ENCODE assay signal across 24 mouse cellular contexts in genomic region chr19:9998736-9999486, GRCm38 (mm10). TPM values are rescaled to one million over a fixed set of nuclear protein-coding genes. Genes with fewer than 3 reads are reported as not detected.
DNase-seq lines count a peak whose midpoint lies in the region; ATAC-seq and TF ChIP-seq lines count a peak whose summit lies in the region.
"Had no signal": no experiment of that assay in that cellular context is flagged by ENCODE, and none has a peak within 500 bp of the region (broad histone marks: within the 10 kb centered on the region; RNA-seq: fewer than 3 reads in every experiment).

No protein-coding gene starts in this region.

- 54% methylated on average over 13 of the region's 13 CpGs for WGBS in forebrain, postnatal 0 days
- whole genome bisulfite sequencing in forebrain, embryonic 16.5 days = 57% methylated on average over 13 of the region's 13 CpGs
- WGBS in heart, embryonic 14.5 days = 54% methylated on average over 13 of the region's 13 CpGs
- WGBS in heart, adult 2 months = 55% methylated on average over 13 of the region's 13 CpGs

- TF ChIP-seq EP300 in heart, adult 2 months (IDR thresholded peaks at IDR 0.05; ENCODE audit: insufficient read depth, low read depth, low read length) = no peak

- no peak for TF ChIP-seq POLR2A in heart, adult 2 months (IDR thresholded peaks at IDR 0.05; ENCODE audit: insufficient read depth, low read depth, low read length)

- no peaks in the 10 kb centered on the region for H3K9me3 ChIP-seq in forebrain, postnatal 0 days (ENCODE audit: low read length)
- H3K9me3 ChIP-seq in forebrain, embryonic 16.5 days (ENCODE audit: control insufficient read depth, low read length) = 0 out of 2 replicates have a peak, but pooled peaks cover 2% of the 10 kb centered on the region
- H3K9me3 ChIP-seq in heart, embryonic 14.5 days (ENCODE audit: control insufficient read depth, low read length) = no peaks in the 10 kb centered on the region
- H3K9me3 ChIP-seq: embryonic facial prominence, embryonic 12.5 days; embryonic facial prominence, embryonic 15.5 days had no signal

- H3K27me3 ChIP-seq in forebrain, postnatal 0 days (ENCODE audit: insufficient read depth, low read length) = no peaks in the 10 kb centered on the region
- no peaks in the 10 kb centered on the region for H3K27me3 ChIP-seq in forebrain, embryonic 16.5 days (replicated peaks; ENCODE audit: control insufficient read depth, insufficient read depth, low read length)
- no peaks in the 10 kb centered on the region for H3K27me3 ChIP-seq in heart, embryonic 14.5 days (ENCODE audit: control insufficient read depth, insufficient read depth, low read length)
- H3K27me3 ChIP-seq in heart, adult 2 months (ENCODE audit: control insufficient read depth, insufficient read depth, low read length) = no peaks in the 10 kb centered on the region
- H3K27me3 ChIP-seq: embryonic facial prominence, embryonic 12.5 days; embryonic facial prominence, embryonic 15.5 days had no signal

- H3K27ac ChIP-seq in forebrain, postnatal 0 days (ENCODE audit: low read depth, low read length) = no peak overlapping the region
- H3K27ac ChIP-seq in forebrain, embryonic 16.5 days (ENCODE audit: low read length) = no peak overlapping the region
- H3K27ac ChIP-seq in heart, embryonic 14.5 days (replicated peaks in 1 of 2; ENCODE audit: control insufficient read depth in 1 of 2, insufficient read depth in 1 of 2, low read depth in 2 of 2, low read length in 2 of 2) = no peak overlapping the region
- H3K27ac ChIP-seq in heart, adult 2 months = no peak overlapping the region
- H3K27ac ChIP-seq: embryonic facial prominence, embryonic 12.5 days; embryonic facial prominence, embryonic 15.5 days; hindbrain, embryonic 14.5 days; hindbrain, postnatal 0 days had no signal

- H3K4me3 ChIP-seq in forebrain, postnatal 0 days (ENCODE audit: low read depth, low read length) = no peak overlapping the region
- H3K4me3 ChIP-seq in forebrain, embryonic 16.5 days (replicated peaks; ENCODE audit: low read length) = no peak overlapping the region
- H3K4me3 ChIP-seq in heart, embryonic 14.5 days (ENCODE audit: control insufficient read depth in 1 of 2, insufficient read depth in 1 of 2, low read depth in 1 of 2, low read length in 2 of 2) = no peak overlapping the region
- H3K4me3 ChIP-seq in heart, adult 2 months = no peak overlapping the region
- H3K4me3 ChIP-seq: embryonic facial prominence, embryonic 12.5 days; embryonic facial prominence, embryonic 15.5 days had no signal

- TF ChIP-seq CTCF in forebrain, postnatal 0 days (IDR thresholded peaks at IDR 0.05; ENCODE audit: low read depth) = no peak
- TF ChIP-seq CTCF in heart, adult 2 months (IDR thresholded peaks at IDR 0.05) = no peak

- intact Hi-C loops in heart, adult 2 months (cut with DNase I) = no loop called here

- 0 out of 2 replicates have a peak, but pooled peaks have one; percentile 25 for ATAC-seq in forebrain, postnatal 0 days
- no peak for ATAC-seq in forebrain, embryonic 16.5 days
- ATAC-seq in heart, embryonic 14.5 days (ENCODE audit: insufficient number of reproducible peaks, insufficient read depth, low FRiP score, low read depth) = no peak
- ATAC-seq: activated CD4-positive, CD25-positive, alpha-beta regulatory T cell, adult 4 months; forebrain, embryonic 14.5 days; hindbrain, postnatal 0 days; inflammation-experienced regulatory T-cells, adult 6 months had no signal

- H3K4me2 ChIP-seq in forebrain, postnatal 0 days (ENCODE audit: low read depth) = no peak overlapping the region
- H3K4me2 ChIP-seq in forebrain, embryonic 16.5 days (ENCODE audit: low read length) = no peak overlapping the region
- no peak overlapping the region for H3K4me2 ChIP-seq in heart, embryonic 14.5 days (ENCODE audit: low read length)
- H3K4me2 ChIP-seq: embryonic facial prominence, embryonic 12.5 days; embryonic facial prominence, embryonic 15.5 days; heart, embryonic 11.5 days; hindbrain, embryonic 14.5 days had no signal

- no peak for DNase-seq in forebrain, postnatal 0 days
- DNase-seq in heart, adult 2 months = no peak
- peak; percentile 36 to 51 for DNase-seq in right cerebral cortex, postnatal 10 days (ENCODE audit: low spot score in 2 of 2)
- DNase-seq in right cerebral cortex, postnatal 25 days = no peak
- DNase-seq in kidney, postnatal 4 days = no peak
- DNase-seq: adrenal gland, adult 8-10 months; adrenal gland, postnatal 25 days; cerebellum, adult 2 months; cerebellum, adult 9-11 months; cerebellum, postnatal 25 days; gastrocnemius, postnatal 25 days; heart, postnatal 14 days; heart, postnatal 4 days had no signal

- no peaks in the 10 kb centered on the region for H3K4me1 ChIP-seq in forebrain, postnatal 0 days (ENCODE audit: insufficient read depth)
- no peaks in the 10 kb centered on the region for H3K4me1 ChIP-seq in forebrain, embryonic 16.5 days (replicated peaks; ENCODE audit: control insufficient read depth, insufficient read depth, low read length)
- H3K4me1 ChIP-seq in heart, embryonic 14.5 days (ENCODE audit: control insufficient read depth in 2 of 2, insufficient read depth in 2 of 2, low read length in 2 of 2) = no peaks in the 10 kb centered on the region; a peak in 1 of 4 replicates
- H3K4me1 ChIP-seq in heart, adult 2 months (ENCODE audit: control insufficient read depth, insufficient read depth, low read length) = no peaks in the 10 kb centered on the region
- H3K4me1 ChIP-seq: embryonic facial prominence, embryonic 12.5 days; embryonic facial prominence, embryonic 15.5 days had no signal

- H3K36me3 ChIP-seq in forebrain, postnatal 0 days (ENCODE audit: insufficient read depth) = no peaks in the 10 kb centered on the region
- H3K36me3 ChIP-seq in forebrain, embryonic 16.5 days (ENCODE audit: control insufficient read depth, insufficient read depth) = no peaks in the 10 kb centered on the region
- H3K36me3 ChIP-seq in heart, embryonic 14.5 days (ENCODE audit: control insufficient read depth, insufficient read depth, low read length) = no peaks in the 10 kb centered on the region
- no peaks in the 10 kb centered on the region for H3K36me3 ChIP-seq in heart, adult 2 months (ENCODE audit: control insufficient read depth, insufficient read depth, low read length)
- H3K36me3 ChIP-seq: embryonic facial prominence, embryonic 12.5 days; embryonic facial prominence, embryonic 15.5 days had no signal

- no peaks in the 10 kb centered on the region for H3K79me2 ChIP-seq in heart, adult 2 months (replicated peaks; ENCODE audit: control insufficient read depth, insufficient read depth, low read length)

- no peak overlapping the region for H3K9ac ChIP-seq in forebrain, postnatal 0 days
- H3K9ac ChIP-seq in forebrain, embryonic 16.5 days (replicated peaks; ENCODE audit: low read depth, low read length) = no peak overlapping the region
- H3K9ac ChIP-seq in heart, embryonic 14.5 days (ENCODE audit: low read length) = 0 out of 2 replicates have a peak overlapping the region, but pooled peaks have one; percentile 8
- no peak overlapping the region for H3K9ac ChIP-seq in heart, adult 2 months (ENCODE audit: low read depth, low read length)
- H3K9ac ChIP-seq: embryonic facial prominence, embryonic 12.5 days; embryonic facial prominence, embryonic 15.5 days; hindbrain, embryonic 14.5 days had no signal

RNA-seq across cellular contexts. Expression of gene Best1, which starts 2.5 kb away (rescaled TPM):
- 0.92 and 1.6 TPM in 2 replicates for total RNA-seq in forebrain, postnatal 0 days (2014; rRNA removed)
- polyA plus RNA-seq in forebrain, postnatal 0 days (2015; fragmentation: Nextera tagmentation; extraction: Ambion mirVana) = 1.6 and 3.6 TPM in 2 replicates
- 1.2 and 1.5 TPM in 2 replicates for polyA plus RNA-seq in forebrain, embryonic 16.5 days (2015; fragmentation: Nextera tagmentation; extraction: Ambion mirVana)
- polyA plus RNA-seq in heart, embryonic 14.5 days (2014; fragmentation: Nextera tagmentation; extraction: Ambion mirVana) = 0.24 and 0.40 TPM in 2 replicates
- under 1 TPM; 0.10 to 0.11 TPM for total RNA-seq in heart, adult 2 months (2021)
- 0.45 and 0.47 TPM in 2 replicates for polyA plus RNA-seq in heart, adult 2 months (2012; rRNA removed)
- total RNA-seq: common myeloid progenitor, adult 5-6 weeks; heart, postnatal 4 days had no signal
- polyA plus RNA-seq: activated CD4-positive, CD25-positive, alpha-beta regulatory T cell, adult 4 months had no signal

RNA-seq across cellular contexts. Expression of gene Rab3il1, which starts 2.6 kb away (rescaled TPM):
- total RNA-seq in forebrain, postnatal 0 days (2014; rRNA removed) = 14.4 and 19.9 TPM in 2 replicates
- 20.0 and 20.6 TPM in 2 replicates for polyA plus RNA-seq in forebrain, postnatal 0 days (2015; fragmentation: Nextera tagmentation; extraction: Ambion mirVana)
- polyA plus RNA-seq in forebrain, embryonic 16.5 days (2015; fragmentation: Nextera tagmentation; extraction: Ambion mirVana) = 18.0 and 18.4 TPM in 2 replicates
- 27.6 and 27.7 TPM in 2 replicates for polyA plus RNA-seq in heart, embryonic 14.5 days (2014; fragmentation: Nextera tagmentation; extraction: Ambion mirVana)
- total RNA-seq in heart, adult 2 months (2021) = 1 to 10 TPM; 5.9 to 6.5 TPM
- 11.1 and 14.2 TPM in 2 replicates for polyA plus RNA-seq in heart, adult 2 months (2012; rRNA removed)
- polyA plus RNA-seq: inflammation-experienced regulatory T-cells, adult 6 months had no signal

RNA-seq across cellular contexts. Expression of gene Fth1, which starts 18.5 kb away (rescaled TPM):
- total RNA-seq in forebrain, postnatal 0 days (2014; rRNA removed) = 228 and 300 TPM in 2 replicates
- 2,942 and 2,984 TPM in 2 replicates for polyA plus RNA-seq in forebrain, postnatal 0 days (2015; fragmentation: Nextera tagmentation; extraction: Ambion mirVana)
- polyA plus RNA-seq in forebrain, embryonic 16.5 days (2015; fragmentation: Nextera tagmentation; extraction: Ambion mirVana) = 1,497 and 1,681 TPM in 2 replicates
- 1,816 and 1,859 TPM in 2 replicates for polyA plus RNA-seq in heart, embryonic 14.5 days (2014; fragmentation: Nextera tagmentation; extraction: Ambion mirVana)
- total RNA-seq in heart, adult 2 months (2021) = 1,000 to 10,000 TPM; 2,956 to 3,430 TPM
- polyA plus RNA-seq in heart, adult 2 months (2012; rRNA removed) = 2,611 and 2,797 TPM in 2 replicates

RNA-seq across cellular contexts. Expression of gene Fads3, which starts 42.5 kb away (rescaled TPM):
- total RNA-seq in forebrain, postnatal 0 days (2014; rRNA removed) = 45.5 and 45.6 TPM in 2 replicates
- polyA plus RNA-seq in forebrain, postnatal 0 days (2015; fragmentation: Nextera tagmentation; extraction: Ambion mirVana) = 25.0 and 29.4 TPM in 2 replicates
- polyA plus RNA-seq in forebrain, embryonic 16.5 days (2015; fragmentation: Nextera tagmentation; extraction: Ambion mirVana) = 14.1 and 20.9 TPM in 2 replicates
- polyA plus RNA-seq in heart, embryonic 14.5 days (2014; fragmentation: Nextera tagmentation; extraction: Ambion mirVana) = 25.3 and 32.5 TPM in 2 replicates
- 10 to 100 TPM; 29.7 to 33.7 TPM for total RNA-seq in heart, adult 2 months (2021)
- 104 and 135 TPM in 2 replicates for polyA plus RNA-seq in heart, adult 2 months (2012; rRNA removed)
- polyA plus RNA-seq: activated CD4-positive, CD25-positive, alpha-beta regulatory T cell, adult 4 months; inflammation-experienced regulatory T-cells, adult 6 months had no signal

Comparison
In these comparisons a context has a peak if more than half of its experiments do, and no peak if none do; other contexts are left out.
1. DNase-seq: peak in right cerebral cortex, postnatal 10 days (2 of 2); none in forebrain, postnatal 0 days (single experiment), heart, adult 2 months (0 of 2), right cerebral cortex, postnatal 25 days (single experiment) and kidney, postnatal 4 days (0 of 2).